Mouse (Mus musculus): ENCODE results near the gene Ipmk. TPM values are rescaled to one million over a fixed set of nuclear protein-coding genes. Genes with fewer than 3 reads are reported as not detected.
A peak's percentile ranks its signal among the peaks of the same experiment; 100 is the strongest.
"Not testable (repeated sequence)": the region's sequence is repeated elsewhere in the genome, so short reads cannot be mapped to it uniquely, and the experiment has no call there.

Gene Ipmk
- total RNA-seq, 2 experiments from 2014 or later = 49.8 to 53.6 TPM

DNA sequence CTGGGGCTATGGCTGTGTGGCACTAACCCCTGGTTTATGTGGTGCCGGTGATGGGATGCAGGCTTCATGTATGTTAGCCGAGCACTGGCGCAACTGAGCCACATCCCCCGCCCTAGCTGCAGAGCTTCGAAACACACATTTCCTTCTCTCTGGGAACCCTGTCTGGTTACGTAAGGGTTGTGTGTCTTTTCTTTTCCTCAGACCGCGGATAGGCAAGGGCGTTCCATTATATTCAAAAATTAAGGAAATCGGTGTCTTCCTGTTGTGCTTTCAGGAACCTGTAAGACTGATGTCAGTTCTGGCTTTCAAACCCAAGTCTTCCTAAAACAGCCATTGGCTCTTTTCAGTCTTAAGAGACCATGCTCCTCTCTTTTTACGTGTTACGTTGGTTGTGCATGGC, 65.8 kb downstream of the Ipmk start:
- no peak for ATAC-seq (ENCODE audit: poor library complexity, severe bottlenecking)

DNA sequence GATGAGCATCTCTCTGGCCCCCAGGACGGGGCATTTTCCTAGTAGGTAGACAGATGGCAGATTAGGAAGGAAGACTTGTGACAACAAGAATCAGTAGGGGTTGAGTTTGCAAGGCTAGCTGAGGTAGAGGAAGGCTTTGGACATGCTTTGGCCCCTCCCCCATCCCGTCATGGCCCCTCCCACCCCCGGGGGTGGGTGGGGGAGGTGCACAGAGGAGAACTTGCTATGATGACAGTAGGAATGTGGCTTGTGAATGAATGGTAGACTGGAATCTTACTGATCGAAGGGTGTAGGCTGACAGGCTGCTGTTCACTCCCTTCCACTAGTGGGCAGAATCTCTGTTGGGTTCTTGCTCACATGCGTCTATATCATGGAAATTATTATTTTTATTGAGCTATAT, 74.0 kb downstream of the Ipmk start:
- no peak for ATAC-seq (ENCODE audit: poor library complexity, severe bottlenecking)

DNA sequence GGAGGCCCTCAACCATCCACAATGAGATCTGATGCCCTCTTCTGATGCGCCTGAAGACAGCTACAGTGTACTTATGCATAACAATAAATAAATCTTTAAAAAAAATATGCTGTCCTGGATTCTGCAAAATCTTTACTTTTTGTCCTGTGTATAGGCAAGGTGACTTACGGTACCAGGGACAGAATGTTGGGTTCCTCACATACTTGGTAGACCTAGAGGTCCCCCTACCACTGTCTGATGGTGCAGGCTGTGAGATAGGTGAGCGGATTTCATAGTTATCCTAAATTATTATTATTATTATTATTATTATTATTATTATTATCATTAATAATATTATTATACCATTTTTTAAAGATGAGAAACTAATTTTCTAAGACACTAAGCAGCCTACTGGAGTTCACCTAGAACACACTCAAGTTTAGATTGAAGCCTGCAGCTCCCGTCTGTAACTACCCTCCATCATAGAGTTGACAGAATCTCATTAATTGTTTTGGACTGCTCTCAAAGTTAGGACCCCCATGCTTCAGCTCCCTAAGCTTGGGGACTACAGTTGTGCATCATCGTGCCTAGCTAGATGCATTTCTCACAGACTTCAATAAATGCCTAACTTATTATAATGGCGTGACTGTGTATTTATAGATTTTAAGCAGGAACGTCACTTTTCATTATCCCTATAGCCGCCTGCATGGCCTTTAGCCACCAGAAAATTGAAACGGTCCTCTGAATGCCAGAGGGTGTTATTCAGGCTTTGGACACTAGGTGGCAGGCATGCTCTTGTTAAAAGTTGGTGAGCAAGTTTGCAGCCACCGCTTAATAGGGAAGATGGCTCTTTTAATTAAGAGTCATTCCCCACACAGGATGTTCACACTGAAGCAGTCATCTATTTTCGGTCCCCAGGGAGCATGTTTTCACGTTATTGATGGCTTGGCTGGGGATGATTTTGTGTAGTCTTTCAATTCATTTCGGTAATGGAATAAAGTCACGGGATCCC, 74.8 kb downstream of the Ipmk start:
- peak; percentile 60; the same call in 1 of the 2 replicates for ATAC-seq (ENCODE audit: poor library complexity, severe bottlenecking)

DNA sequence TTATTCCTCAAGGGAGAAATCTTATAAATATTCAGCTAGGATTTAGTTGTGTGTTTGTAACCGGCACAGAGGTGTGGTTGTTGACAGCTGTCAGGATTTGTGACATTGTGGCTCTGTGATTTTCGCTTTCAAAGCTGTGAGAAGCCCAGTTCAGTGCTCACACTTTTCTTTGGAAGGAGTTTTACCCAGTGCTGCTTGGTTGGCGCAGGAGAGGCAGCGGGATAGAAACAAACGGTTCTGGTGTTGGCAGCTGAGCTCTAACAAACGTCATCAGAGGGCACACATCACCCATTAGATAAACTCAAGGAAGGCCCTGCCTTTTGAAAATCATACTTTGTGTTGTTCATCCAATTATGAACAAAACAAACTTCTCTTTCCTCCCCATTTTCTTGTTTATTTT, 79.2 kb downstream of the Ipmk start:
- ATAC-seq (ENCODE audit: poor library complexity, severe bottlenecking) = no peak

DNA sequence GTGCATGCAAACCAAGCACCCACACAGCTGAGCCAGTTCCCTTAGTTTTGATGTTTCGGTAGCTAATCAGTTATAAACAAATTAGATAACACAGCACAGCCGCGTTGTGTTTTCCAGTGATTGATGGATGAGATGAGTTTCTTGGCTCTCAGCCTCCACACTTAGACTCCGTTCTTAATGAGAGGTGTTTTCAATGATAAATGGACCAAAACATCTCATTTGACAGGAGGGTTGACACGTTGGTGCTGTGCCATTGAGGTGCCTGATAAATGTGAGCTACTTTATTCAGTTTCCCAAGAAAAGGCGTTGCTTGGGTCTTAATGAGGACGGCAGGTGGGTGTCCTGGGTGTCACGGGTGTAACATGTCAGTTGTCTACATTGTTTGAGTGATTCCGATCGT, 79.8 kb downstream of the Ipmk start:
- ATAC-seq (ENCODE audit: poor library complexity, severe bottlenecking) = no peak

DNA sequence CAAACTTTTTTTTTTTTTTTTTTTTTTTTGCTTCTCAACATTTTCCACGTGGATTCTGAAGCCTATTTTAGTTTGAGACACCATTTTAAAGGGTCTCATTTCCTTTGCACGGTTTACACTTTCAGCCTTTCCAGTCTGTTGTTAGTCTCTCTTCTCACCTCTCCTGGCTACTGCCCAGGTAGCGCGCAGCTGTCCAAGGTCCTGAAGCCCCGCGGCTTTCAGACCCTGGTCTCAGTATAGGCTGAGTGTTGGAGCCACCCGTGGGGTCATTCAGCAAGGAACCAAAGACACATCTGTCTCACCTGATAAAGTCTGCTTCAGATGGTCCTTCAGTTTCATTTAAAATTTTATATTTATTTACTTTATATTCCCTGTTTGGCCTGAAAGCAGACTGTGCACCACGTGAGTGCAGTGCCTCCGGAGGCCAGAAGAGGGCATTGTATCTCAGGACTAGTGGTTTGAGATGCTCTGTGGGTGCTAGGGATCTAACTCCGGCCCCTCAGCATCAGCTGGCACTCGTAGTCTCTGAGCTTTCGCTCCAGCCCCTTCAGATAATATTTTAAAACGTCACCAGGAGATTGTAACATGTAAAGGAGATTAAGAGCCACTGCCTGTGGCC, 80.8 kb downstream of the Ipmk start:
- no peak for ATAC-seq (ENCODE audit: poor library complexity, severe bottlenecking)

DNA sequence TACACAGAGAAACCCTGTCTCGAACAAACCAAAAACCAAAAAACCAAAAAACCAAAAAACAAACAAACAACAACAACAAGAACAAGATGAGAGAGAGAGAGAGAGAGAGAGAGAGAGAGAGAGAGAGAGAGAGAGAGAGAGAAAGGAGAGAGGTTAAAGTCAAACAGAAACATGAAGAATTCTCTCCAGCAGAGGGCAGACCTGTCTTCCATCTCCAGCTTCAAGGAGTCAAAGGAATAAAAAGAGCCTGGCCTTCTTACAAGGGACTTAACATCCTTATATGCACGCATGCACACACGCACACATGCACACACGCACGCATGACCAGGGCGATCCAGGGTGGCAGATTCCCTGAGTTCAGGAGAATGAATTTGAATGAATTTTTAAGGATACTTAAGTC, 83.1 kb downstream of the Ipmk start:
- no peak for ATAC-seq (ENCODE audit: poor library complexity, severe bottlenecking)

DNA sequence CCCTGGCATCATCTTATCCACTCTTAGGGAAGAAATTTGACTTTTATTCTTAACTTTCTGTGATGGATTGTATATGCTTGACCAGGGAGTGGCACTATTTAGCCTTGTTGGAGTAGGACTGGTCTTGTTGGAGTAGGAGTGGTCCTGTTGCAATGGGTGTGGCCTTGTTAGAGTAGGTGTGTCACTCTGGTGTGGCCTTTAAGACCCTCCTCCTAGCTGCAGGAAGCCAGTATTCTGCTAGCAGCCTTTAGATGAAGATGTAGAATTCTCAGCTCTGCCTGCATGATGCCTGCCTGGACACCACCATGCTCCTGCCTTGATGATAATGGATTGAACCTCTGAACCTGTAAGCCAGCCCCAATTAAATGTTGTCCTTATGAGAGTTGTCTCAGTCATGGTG, 95.5 kb downstream of the Ipmk start:
- no peak for ATAC-seq (ENCODE audit: poor library complexity, severe bottlenecking)

DNA sequence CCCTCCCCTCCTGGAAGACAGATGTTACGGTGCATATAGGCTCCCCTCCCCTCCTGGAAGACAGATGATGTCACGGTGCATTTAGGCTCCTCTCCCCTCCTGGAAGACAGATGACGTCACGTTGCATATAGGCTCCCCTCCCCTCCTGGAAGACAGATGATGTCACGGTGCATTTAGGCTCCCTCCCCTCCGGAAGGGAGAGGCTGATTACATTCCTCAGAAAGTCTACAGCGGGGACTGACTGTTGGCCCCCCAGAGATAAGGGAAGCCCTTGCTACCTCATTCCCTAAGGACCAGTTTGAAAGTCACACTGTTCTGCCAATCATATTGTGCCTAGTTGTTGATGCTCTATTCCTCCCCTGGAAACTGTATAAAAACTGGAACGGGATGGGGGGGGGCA, 100.1 kb downstream of the Ipmk start:
- no peak for ATAC-seq (ENCODE audit: poor library complexity, severe bottlenecking)

DNA sequence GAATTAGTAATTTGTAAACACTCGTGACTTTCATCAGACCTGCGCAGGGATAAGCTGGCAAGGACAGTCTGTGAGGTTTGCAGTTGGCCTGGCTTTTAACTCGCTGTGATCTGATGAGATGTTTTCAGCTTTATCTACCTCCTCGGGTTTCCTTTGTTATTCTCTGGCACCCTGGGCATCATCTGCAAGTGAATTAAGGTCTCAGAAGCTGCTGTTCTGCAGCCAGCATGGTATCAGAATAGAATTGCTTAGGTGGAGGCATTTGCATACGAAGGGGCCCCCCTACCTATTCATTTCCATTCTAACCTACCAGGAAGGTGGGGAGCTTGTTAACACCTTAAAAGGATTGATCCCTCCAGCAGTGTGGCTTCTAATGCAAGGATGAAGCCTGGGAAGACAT, 100.7 kb downstream of the Ipmk start:
- no peak for ATAC-seq (ENCODE audit: poor library complexity, severe bottlenecking)

DNA sequence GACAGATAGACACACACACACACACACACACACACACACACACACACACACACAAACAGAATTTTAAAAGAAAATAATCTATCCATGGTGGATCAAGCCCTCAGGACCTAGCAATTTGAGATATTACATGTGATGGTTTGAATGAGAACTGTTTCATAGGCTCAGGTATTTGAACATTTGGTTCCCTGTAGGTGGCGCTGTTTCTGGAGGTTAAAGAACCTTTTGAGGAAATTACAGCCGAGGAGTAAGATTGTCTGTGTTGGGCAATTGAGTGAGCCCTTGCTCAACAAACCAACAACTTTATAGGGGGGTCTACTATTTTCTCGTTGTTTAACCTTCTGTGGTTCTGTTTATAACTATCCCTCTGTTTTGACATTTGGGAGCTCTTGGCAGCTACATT, 107.8 kb downstream of the Ipmk start:
- no peak for ATAC-seq (ENCODE audit: poor library complexity, severe bottlenecking)

DNA sequence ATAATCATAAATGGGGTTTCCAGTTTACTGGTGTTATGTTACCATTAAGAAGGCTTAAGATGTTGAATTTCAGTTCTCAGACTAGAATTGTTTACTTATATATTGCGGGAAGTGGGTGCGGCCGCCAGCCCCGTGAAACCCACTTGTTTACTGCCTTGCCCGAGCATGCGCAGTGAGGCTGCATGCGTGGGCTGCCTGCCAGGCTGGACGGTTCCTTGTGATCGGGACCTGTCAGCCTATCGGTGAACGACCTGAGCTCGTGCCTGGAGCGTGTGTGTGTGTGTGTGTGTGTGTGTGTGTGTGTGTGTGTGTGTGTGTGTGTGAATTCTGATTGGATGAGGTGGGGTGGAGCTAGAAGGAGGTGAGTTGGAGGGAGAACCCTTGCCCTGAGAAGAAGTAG, 114.8 kb downstream of the Ipmk start:
- not testable (repeated sequence) for ATAC-seq (ENCODE audit: poor library complexity, severe bottlenecking)

DNA sequence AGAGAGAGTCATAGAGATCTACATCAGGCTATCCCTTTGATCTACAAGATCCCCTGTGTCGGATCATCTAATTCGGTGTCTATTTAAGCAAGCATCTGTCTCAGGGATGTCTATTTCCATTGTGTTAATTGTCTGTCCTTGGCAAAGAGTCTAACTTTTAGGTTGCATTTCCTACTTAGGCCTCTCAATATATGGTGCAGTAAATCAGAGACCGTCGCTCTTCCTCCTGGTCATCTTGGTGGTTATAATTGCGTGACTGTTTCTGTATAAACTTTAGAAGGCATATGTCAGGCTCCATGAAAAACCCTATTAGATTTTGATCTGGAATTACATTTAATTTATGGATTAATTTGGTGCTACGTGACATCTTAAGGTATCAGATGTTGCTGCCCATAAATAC, 116.9 kb downstream of the Ipmk start:
- ATAC-seq (ENCODE audit: poor library complexity, severe bottlenecking) = no peak

DNA sequence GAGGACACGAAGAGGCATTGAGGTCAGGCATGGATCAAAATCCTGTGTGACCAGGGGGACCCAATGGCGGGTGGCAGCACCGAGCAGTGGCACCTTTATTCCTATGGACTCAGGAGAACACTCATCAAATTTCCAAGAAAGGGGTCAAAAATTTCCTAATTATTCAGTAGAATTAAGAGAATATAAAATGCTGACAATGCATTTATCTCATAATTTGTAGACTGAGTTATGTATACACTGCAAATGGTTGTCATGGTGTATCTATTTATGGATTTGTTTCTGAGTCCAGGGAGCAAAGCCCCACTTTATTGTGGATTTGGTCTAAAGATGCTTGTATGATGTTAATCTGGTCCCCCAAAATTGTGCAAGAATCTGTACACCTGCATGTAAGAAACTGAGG, 120.8 kb downstream of the Ipmk start:
- ATAC-seq (ENCODE audit: poor library complexity, severe bottlenecking) = no peak

DNA sequence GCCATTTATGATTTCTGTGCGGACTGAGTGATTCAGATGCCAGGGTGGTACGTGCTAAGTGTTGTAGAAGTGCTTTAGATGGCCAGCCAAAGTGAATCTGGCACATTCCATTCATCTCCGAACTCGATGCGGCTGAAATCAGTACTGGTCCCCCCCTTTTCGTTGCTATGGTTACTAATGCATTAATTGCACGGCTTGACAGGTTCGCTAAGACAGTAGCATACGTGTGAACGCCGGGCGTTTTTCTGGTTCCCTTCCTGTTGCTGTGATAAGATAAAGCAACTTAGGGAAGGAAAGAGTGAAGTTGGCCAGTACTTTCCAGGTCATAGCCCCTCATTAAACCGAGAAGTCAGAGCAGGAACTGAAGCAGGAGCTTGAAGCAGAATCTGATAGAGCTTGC, 122.2 kb downstream of the Ipmk start:
- no peak for ATAC-seq (ENCODE audit: poor library complexity, severe bottlenecking)

DNA sequence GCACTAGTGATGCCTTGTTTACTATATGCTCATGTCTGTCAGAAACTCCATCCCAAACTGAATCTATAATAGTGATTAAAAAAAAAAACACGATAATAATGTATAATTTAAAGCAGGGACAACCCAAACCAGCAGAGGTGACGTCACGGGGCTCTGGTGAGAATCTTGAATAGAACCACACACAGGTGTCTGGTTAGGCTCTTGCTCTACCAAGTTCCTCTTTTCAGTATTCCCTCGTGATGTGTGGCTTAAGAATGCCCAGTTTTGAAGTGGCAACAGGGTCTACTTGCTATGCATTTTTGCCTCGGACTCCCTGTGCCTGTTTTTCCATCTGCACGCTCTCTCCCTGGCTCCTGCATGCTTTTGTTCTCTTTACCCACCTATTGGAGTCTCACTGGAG, 124.5 kb downstream of the Ipmk start:
- no peak for ATAC-seq (ENCODE audit: poor library complexity, severe bottlenecking)

DNA sequence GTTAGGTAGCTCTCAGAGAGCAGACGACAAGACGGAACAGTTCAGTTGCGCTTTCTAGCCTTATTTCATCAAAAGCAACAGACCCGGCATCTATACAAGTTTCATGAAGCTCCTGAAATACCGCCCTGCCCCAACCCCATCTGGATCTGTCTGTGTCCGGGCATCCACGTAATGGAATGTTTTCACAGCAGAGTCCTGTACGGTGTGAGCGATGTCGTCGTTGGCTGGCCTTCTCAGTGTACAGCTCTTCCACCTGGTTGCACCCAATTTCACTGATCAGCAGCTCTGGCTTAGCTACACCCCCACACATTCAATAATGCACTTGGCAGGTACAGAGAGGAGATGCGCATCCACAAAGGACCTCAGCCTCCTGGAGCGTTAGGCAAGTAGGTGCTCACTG, 126.0 kb downstream of the Ipmk start:
- no peak for ATAC-seq (ENCODE audit: poor library complexity, severe bottlenecking)

DNA sequence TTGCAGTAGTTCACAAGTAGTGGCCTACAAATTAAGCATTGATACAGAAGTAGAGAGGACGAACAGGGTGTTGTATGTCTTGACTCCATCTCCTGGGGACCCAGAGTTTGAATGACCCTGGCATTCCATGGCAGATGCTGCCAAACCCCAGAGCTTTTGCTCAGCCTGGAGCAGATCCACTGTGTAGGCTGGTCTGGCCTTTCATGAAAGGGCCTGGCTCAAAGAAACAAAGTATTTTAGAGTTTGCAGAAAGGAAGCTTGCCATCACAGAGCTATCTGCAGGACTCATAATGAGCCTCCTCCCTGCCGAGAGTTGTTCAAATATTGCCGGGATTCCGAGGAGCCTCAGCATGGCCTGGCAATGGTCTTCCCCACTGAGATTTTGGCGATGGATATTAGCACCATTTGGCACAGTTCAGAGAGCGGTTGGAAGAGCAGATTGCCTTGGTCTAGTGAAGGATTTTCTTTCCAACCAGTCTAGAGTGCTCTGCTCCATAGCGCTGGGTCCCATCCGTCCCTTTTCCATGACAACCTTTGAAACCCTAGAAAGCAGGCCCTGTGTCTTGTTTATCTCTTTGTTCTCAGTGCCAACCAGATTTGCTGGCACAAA, 129.0 kb downstream of the Ipmk start:
- no peak for ATAC-seq (ENCODE audit: poor library complexity, severe bottlenecking)

DNA sequence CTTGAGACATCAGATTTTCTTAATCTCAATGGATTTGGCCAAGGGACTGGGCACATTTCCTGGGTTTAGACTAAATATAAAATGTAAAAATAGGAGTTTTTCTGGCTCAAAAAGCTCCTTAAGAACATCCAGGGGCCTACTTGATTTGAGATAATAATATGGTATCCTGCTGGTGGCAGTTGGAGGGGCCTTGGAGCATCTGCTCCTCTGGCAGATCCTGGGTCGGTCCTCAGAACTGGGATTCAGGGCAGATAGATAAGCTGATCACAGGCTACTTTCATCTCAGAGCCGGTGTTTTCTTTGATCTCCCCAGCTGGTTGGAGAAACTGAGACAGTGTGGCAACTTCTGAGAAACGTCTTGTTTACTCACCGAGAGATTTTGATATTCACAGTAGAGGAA, 129.6 kb downstream of the Ipmk start:
- ATAC-seq (ENCODE audit: poor library complexity, severe bottlenecking) = no peak

DNA sequence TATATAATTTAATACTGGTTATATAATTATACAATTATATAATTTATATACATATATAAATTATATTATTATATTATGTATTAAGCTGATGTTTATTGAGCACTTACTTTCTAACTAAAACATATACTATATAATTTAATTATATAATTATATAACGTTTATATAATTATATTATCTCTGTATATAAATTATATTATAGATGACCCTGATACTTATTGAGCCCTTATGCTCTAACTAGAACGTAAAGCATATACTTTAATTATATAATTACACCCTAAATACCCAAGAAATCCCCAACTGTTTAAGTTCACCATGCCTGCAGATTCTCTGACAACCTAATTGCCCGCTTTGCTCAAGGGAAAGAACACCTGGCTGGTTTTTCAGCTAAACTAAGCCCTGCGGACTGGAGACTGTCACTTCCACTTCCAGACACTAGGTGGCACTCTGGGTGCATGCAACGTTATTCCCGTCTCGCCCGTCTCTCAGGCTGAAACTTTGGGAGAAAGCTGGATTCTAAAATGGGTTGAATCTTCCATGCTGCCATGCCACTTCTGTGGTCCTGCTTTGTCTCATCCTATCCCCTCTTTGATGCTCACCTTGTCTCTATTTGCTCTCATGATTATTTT, 132.2 kb downstream of the Ipmk start:
- no peak for ATAC-seq (ENCODE audit: poor library complexity, severe bottlenecking)

All from megakaryocyte, adult 5-6 weeks (primary cell).